Mouse (Mus musculus): ENCODE data around the gene Ing3. TPM values are rescaled to one million over a fixed set of nuclear protein-coding genes. Genes with fewer than 3 reads are reported as not detected.
A peak's percentile ranks its signal among the peaks of the same experiment; 100 is the strongest.

Ing3 gene
- polyA plus RNA-seq (2014; fragmentation: Nextera tagmentation; extraction: Ambion mirVana): 57.9 and 63.6 TPM in 2 replicates

DNA sequence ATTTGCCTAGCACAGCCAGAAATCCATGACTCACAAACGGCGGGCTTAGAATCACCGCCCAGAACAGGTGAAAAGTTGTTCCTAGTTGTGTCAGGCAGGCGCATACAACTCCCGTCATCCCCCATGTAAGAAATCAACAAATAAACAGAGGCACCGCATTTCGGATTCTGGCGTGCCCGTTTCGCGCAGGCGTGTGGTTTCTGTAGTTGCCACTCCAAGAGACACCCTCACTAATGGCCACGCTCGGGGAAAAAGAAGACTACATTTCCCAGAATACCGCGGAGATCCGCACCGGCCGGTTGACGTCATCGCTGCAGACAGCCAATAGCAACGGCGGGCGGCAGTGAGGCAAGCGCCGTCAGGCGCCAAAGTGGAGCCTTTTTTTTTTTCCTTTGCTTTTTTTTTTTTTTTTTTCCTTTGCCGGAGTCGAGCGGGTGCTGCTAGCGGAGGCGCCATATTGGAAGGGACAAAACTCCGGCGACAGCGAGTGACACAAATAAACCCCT, at the start of gene Ing3:
Ing3 (plus strand) TSS at position 346 of the 506 bp plus-strand sequence.
- H3K27me3 ChIP-seq (ENCODE audit: control insufficient read depth, insufficient read depth, low read length): no peaks in the 10 kb centered on the region
- peak within 1 kb of the TSS; percentile 87 for H3K9ac ChIP-seq (ENCODE audit: low read depth, low read length)
- under 1% methylated on average over 35 of the region's 35 CpGs for WGBS
- peaks cover 6% of the 10 kb centered on the region for H3K4me1 ChIP-seq (ENCODE audit: control insufficient read depth, insufficient read depth, low read length)
- H3K36me3 ChIP-seq (ENCODE audit: control insufficient read depth, insufficient read depth, low read length): peaks cover 20% of the 10 kb centered on the region; the same call in 1 of the 2 replicates
- ATAC-seq (ENCODE audit: low FRiP score, low TSS enrichment): peak; percentile 98
- no peaks in the 10 kb centered on the region for H3K9me3 ChIP-seq (ENCODE audit: control insufficient read depth, low read length)
- peak within 1 kb of the TSS; percentile 99 for H3K27ac ChIP-seq (ENCODE audit: low read depth, low read length)
- peak within 1 kb of the TSS; percentile 68 for H3K4me2 ChIP-seq (replicated peaks; ENCODE audit: low read depth, low read length)
- peak within 1 kb of the TSS; percentile 60 for H3K4me3 ChIP-seq (ENCODE audit: low read length)

DNA sequence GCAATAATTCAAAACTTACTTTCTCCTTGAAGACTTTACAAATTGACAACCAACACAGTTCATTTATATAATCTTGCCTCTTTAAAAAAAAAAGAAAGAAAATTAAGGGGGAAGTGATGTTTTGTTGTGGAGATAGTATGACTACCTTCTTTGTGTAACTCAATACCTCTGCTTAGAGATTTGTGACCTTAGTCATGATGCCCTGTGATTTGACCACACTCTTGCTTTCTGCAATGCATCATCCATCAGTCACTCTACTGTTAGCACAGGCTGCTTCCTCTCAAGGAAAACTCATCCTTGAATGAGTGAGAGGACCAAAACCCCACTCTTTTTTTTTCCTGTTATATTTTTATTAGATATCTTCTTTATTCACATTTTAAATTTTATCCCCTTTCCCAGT, 39.7 kb upstream of the Ing3 start:
- Histone ChIP-seq H3K4me1 (ENCODE audit: control insufficient read depth, insufficient read depth, low read length) (no peaks in the 10 kb centered on the region), H3K4me2 (replicated peaks; ENCODE audit: low read depth, low read length) (no peak overlapping the region), H3K36me3 (ENCODE audit: control insufficient read depth, insufficient read depth, low read length) (no peaks in the 10 kb centered on the region), H3K27ac (ENCODE audit: low read depth, low read length) (no peak overlapping the region), H3K27me3 (ENCODE audit: control insufficient read depth, insufficient read depth, low read length) (no peaks in the 10 kb centered on the region), H3K4me3 (ENCODE audit: low read length) (no peak overlapping the region), H3K9me3 (ENCODE audit: control insufficient read depth, low read length) (no peaks in the 10 kb centered on the region), H3K9ac (ENCODE audit: low read depth, low read length) (no peak overlapping the region)
- ATAC-seq (ENCODE audit: low FRiP score, low TSS enrichment): no peak

DNA sequence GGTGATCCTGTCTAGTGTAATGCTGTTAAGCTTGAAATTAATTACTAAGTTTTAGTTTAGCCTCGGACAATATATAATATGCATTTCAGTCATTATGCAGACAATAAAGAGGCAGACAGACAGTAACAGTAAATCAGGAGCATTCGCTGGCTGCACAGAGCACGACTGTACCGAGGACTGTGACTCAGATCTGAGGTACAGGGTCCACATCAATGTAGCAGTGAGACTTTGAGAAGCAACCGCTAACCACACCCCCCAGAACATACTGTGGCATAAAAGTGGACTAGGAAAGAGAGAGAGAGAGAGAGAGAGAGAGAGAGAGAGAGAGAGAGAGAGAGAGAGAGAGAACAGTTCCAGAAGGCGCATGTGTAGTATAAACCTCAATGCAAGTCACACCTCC, 38.6 kb upstream of the Ing3 start:
- H3K9me3 ChIP-seq (ENCODE audit: control insufficient read depth, low read length): no peaks in the 10 kb centered on the region
- H3K4me2 ChIP-seq (replicated peaks; ENCODE audit: low read depth, low read length): no peak overlapping the region
- H3K4me1 ChIP-seq (ENCODE audit: control insufficient read depth, insufficient read depth, low read length): no peaks in the 10 kb centered on the region
- H3K9ac ChIP-seq (ENCODE audit: low read depth, low read length): no peak overlapping the region
- WGBS: 82% methylated on average over 6 of the region's 6 CpGs
- ATAC-seq (ENCODE audit: low FRiP score, low TSS enrichment): no peak
- H3K4me3 ChIP-seq (ENCODE audit: low read length): no peak overlapping the region
- no peaks in the 10 kb centered on the region for H3K36me3 ChIP-seq (ENCODE audit: control insufficient read depth, insufficient read depth, low read length)
- no peak overlapping the region for H3K27ac ChIP-seq (ENCODE audit: low read depth, low read length)
- H3K27me3 ChIP-seq (ENCODE audit: control insufficient read depth, insufficient read depth, low read length): no peaks in the 10 kb centered on the region

DNA sequence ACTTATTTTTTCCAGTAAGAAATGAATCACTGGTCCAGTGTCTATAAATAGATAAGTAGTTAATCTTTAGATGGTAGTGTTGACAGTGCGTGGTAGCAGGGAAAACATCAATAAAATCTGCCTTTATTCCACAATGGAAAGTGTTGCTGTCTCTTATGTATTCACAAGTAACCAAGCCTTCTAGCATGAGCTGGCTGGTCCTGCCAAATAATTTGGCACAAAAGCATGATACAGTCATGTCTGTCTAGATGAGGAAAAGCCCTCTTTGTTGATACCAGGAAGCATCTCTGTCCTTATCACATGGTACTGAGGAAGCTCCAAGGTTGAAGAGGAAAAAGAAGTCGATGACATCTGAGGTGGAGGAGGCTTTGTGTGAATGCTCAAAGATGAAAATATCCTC, 32.8 kb upstream of the Ing3 start:
- no peak overlapping the region for H3K4me2 ChIP-seq (replicated peaks; ENCODE audit: low read depth, low read length)
- H3K36me3 ChIP-seq (ENCODE audit: control insufficient read depth, insufficient read depth, low read length): no peaks in the 10 kb centered on the region
- no peak overlapping the region for H3K27ac ChIP-seq (ENCODE audit: low read depth, low read length)
- no peak overlapping the region for H3K4me3 ChIP-seq (ENCODE audit: low read length)
- 90% methylated on average over 2 of the region's 2 CpGs for WGBS
- no peaks in the 10 kb centered on the region for H3K9me3 ChIP-seq (ENCODE audit: control insufficient read depth, low read length)
- H3K9ac ChIP-seq (ENCODE audit: low read depth, low read length): no peak overlapping the region
- no peaks in the 10 kb centered on the region for H3K27me3 ChIP-seq (ENCODE audit: control insufficient read depth, insufficient read depth, low read length)
- H3K4me1 ChIP-seq (ENCODE audit: control insufficient read depth, insufficient read depth, low read length): no peaks in the 10 kb centered on the region
- ATAC-seq (ENCODE audit: low FRiP score, low TSS enrichment): no peak

DNA sequence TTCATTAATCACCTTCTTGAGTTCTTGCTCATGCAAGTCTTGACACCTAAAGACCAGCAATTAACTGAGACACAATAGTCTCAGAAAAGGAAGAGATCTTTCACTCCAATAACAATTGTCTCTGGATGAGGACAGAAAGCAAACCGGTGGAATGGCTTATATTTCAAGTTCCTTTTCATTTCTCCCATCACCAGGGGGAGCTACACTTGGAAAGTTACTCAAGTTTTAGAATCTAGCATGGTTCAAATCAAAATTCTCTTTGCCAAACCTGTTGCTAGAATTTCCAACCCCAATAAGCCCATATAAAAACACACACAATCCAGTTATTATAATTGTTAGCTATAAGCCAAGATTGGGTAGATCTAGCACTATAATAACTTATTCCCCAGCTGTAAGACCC, 25.2 kb upstream of the Ing3 start:
- Histone ChIP-seq H3K36me3 (ENCODE audit: control insufficient read depth, insufficient read depth, low read length) (no peaks in the 10 kb centered on the region), H3K4me1 (ENCODE audit: control insufficient read depth, insufficient read depth, low read length) (no peaks in the 10 kb centered on the region), H3K4me2 (replicated peaks; ENCODE audit: low read depth, low read length) (no peak overlapping the region), H3K27ac (ENCODE audit: low read depth, low read length) (no peak overlapping the region), H3K9ac (ENCODE audit: low read depth, low read length) (no peak overlapping the region), H3K27me3 (ENCODE audit: control insufficient read depth, insufficient read depth, low read length) (no peaks in the 10 kb centered on the region), H3K4me3 (ENCODE audit: low read length) (no peak overlapping the region), H3K9me3 (ENCODE audit: control insufficient read depth, low read length) (no peaks in the 10 kb centered on the region)
- ATAC-seq (ENCODE audit: low FRiP score, low TSS enrichment): no peak
- WGBS: 29% methylated on average over 1 of the region's 1 CpGs

DNA sequence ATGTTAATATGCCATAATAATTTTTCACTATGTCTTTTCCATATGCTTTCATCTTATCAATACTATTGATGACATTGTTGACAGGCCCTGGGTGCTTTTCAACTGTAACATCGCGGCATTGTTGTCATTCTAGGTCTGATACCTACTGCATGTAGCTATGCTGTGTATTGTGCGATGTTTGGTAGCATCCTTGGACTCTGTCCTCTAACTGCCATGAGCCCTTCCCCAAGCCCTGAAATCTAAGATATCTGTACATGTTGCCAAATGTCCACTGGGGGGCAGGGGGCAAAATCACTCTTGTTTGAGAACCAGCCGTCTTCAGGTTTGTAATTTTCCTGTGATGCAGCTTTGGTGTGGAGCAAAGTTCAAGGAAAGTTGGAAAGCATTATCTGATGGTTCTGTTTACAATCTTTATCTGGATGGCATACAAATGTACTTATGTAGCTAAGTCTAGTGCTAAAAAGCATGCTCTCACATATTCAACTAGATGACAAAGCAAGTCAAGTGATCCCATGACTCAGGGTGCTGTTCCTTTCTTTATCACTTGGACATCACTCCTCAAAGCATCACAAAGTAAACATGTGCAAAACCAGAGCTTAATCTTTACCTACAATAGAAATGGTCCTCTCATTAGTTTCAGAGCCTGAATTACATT, 11.3 kb upstream of the Ing3 start:
- Histone ChIP-seq H3K27me3 (ENCODE audit: control insufficient read depth, insufficient read depth, low read length) (no peaks in the 10 kb centered on the region), H3K4me3 (ENCODE audit: low read length) (no peak overlapping the region), H3K4me1 (ENCODE audit: control insufficient read depth, insufficient read depth, low read length) (no peaks in the 10 kb centered on the region), H3K9ac (ENCODE audit: low read depth, low read length) (no peak overlapping the region), H3K27ac (ENCODE audit: low read depth, low read length) (no peak overlapping the region), H3K9me3 (ENCODE audit: control insufficient read depth, low read length) (no peaks in the 10 kb centered on the region), H3K36me3 (ENCODE audit: control insufficient read depth, insufficient read depth, low read length) (no peaks in the 10 kb centered on the region), H3K4me2 (replicated peaks; ENCODE audit: low read depth, low read length) (no peak overlapping the region)
- WGBS: 81% methylated on average over 4 of the region's 4 CpGs
- no peak for ATAC-seq (ENCODE audit: low FRiP score, low TSS enrichment)

DNA sequence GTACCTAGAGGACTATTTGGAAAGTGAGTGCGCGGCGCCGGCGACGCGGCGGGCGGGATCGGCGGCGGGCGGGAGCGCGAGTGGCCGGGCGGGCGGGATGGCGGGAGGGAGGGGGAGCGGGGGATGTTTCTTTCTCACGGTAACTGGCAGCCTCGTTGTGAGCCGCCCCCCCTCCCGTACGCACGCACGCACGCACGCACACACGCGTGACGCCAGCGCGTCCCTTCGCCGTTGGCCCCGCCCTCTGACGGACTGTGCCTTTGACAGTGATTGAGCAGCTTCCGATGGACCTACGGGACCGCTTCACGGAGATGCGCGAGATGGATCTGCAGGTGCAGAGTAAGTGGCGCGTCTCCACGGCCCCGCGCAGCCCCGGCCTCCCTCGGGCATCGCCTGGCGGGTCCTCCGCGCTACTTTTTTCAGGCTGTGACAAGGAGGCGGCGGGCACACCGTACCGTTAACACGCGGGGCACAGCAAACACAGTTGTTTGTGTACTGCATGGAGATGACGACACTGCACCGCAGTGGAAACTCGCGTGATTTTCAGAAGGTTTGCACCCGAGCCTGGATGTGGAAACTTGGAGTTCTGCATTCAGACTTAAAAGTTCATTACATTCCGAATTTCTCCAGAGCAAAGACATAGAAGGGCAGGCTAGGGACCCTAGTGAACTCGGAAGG, 539 bp downstream of the Ing3 start:
- Histone ChIP-seq H3K36me3 (ENCODE audit: control insufficient read depth, insufficient read depth, low read length) (peaks cover 22% of the 10 kb centered on the region; the same call in 1 of the 2 replicates), H3K9me3 (ENCODE audit: control insufficient read depth, low read length) (no peaks in the 10 kb centered on the region), H3K4me3 (ENCODE audit: low read length) (peak overlapping the region; percentile 60), H3K27ac (ENCODE audit: low read depth, low read length) (peak overlapping the region; percentile 99), H3K27me3 (ENCODE audit: control insufficient read depth, insufficient read depth, low read length) (no peaks in the 10 kb centered on the region), H3K9ac (ENCODE audit: low read depth, low read length) (peak overlapping the region; percentile 87), H3K4me1 (ENCODE audit: control insufficient read depth, insufficient read depth, low read length) (peaks cover 6% of the 10 kb centered on the region), H3K4me2 (replicated peaks; ENCODE audit: low read depth, low read length) (peak overlapping the region; percentile 68)
- under 1% methylated on average over 52 of the region's 68 CpGs for WGBS
- peak; percentile 97 for ATAC-seq (ENCODE audit: low FRiP score, low TSS enrichment)

DNA sequence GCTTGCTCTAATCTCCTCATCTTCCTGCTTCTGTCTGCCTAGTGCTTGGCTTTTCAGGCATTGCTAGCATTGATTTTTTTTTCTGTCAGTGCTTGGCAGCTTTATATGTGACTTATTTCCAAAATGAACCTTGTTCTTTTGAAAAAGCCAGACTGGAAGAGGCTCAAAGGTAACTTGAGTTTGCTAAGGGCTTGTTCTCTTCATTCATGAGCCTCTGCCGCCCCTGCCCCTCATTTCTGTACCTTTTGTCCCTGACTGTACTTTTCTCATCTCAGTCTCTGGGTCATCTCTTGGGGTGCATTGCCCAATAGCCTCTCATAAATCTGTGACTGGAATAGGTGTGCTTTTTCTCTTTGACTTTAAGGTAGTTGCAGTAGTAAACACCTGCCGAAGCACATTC, 1.3 kb downstream of the Ing3 start:
- Histone ChIP-seq H3K4me3 (ENCODE audit: low read length) (peak overlapping the region; percentile 60), H3K27ac (ENCODE audit: low read depth, low read length) (peak overlapping the region; percentile 99; the same call in 1 of the 2 replicates), H3K36me3 (ENCODE audit: control insufficient read depth, insufficient read depth, low read length) (peaks cover 29% of the 10 kb centered on the region), H3K4me1 (ENCODE audit: control insufficient read depth, insufficient read depth, low read length) (peaks cover 6% of the 10 kb centered on the region), H3K27me3 (ENCODE audit: control insufficient read depth, insufficient read depth, low read length) (no peaks in the 10 kb centered on the region), H3K4me2 (replicated peaks; ENCODE audit: low read depth, low read length) (peak overlapping the region; percentile 68), H3K9me3 (ENCODE audit: control insufficient read depth, low read length) (no peaks in the 10 kb centered on the region), H3K9ac (ENCODE audit: low read depth, low read length) (peak overlapping the region; percentile 87; the same call in 1 of the 2 replicates)
- no peak for ATAC-seq (ENCODE audit: low FRiP score, low TSS enrichment)
- WGBS: 72% methylated on average over 2 of the region's 2 CpGs

DNA sequence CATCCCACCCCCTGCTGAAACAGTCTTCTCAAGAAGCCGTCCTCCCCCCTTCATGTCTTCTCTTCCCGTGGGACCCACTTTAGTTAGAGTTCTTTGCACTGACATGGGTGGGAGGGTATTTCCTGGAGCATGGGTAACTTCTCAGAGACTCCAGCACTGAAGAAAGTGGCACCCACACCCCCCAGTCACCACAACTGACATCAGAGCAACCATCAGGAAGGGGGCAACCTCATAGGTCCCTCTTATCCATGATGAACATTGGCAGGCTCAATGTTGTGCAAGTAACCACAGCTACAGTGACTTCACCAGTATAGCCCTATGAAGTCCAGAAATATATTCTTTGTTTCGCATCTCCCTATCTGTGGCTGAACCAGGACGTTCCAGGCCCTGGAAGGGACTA, 6.1 kb downstream of the Ing3 start:
- no peaks in the 10 kb centered on the region for H3K27me3 ChIP-seq (ENCODE audit: control insufficient read depth, insufficient read depth, low read length)
- H3K9ac ChIP-seq (ENCODE audit: low read depth, low read length): no peak overlapping the region
- H3K4me3 ChIP-seq (ENCODE audit: low read length): no peak overlapping the region
- 93% methylated on average over 4 of the region's 4 CpGs for WGBS
- H3K4me1 ChIP-seq (ENCODE audit: control insufficient read depth, insufficient read depth, low read length): peaks cover 5% of the 10 kb centered on the region
- no peaks in the 10 kb centered on the region for H3K9me3 ChIP-seq (ENCODE audit: control insufficient read depth, low read length)
- peaks cover 58% of the 10 kb centered on the region for H3K36me3 ChIP-seq (ENCODE audit: control insufficient read depth, insufficient read depth, low read length)
- no peak overlapping the region for H3K27ac ChIP-seq (ENCODE audit: low read depth, low read length)
- no peak for ATAC-seq (ENCODE audit: low FRiP score, low TSS enrichment)
- no peak overlapping the region for H3K4me2 ChIP-seq (replicated peaks; ENCODE audit: low read depth, low read length)
